Mouse (Mus musculus) hindbrain, embryonic 14.5 days (tissue): ENCODE data around the gene Sertad3. TPM values are rescaled to one million over a fixed set of nuclear protein-coding genes. Genes with fewer than 3 reads are reported as not detected.

Source experiments
- ATAC-seq: fragments of 200-750 bp; cut with Nextera tagmentation; 2 replicates; pipeline ENCODE4 v1.8.0; 2017; ENCODE audit warnings: moderate number of reproducible peaks, mild to moderate bottlenecking, moderate TSS enrichment, moderate library complexity; ENCODE audit not compliant: low FRiP score
- DNase-seq: peaks from one replicate; pipeline ENCODE4 v3.0.0-alpha.2; 2015; ENCODE audit warnings: low spot score
- H3K27ac ChIP-seq: fragments of 300-500 bp; sonication (generic); 2 replicates; pipeline ENCODE4 v1.5.1; 2014; ENCODE audit warnings: mild to moderate bottlenecking, moderate library complexity
- H3K27me3 ChIP-seq: fragments of 300-500 bp; sonication (generic); 2 replicates; pipeline ENCODE4 v1.6.1; 2014; ENCODE audit warnings: mild to moderate bottlenecking, low read length, mixed read lengths; ENCODE audit not compliant: control insufficient read depth, insufficient read depth
- H3K36me3 ChIP-seq: fragments of 300-500 bp; sonication (generic); replicated peaks from 2 replicates; pipeline ENCODE4 v1.6.1; 2014; ENCODE audit not compliant: control insufficient read depth, insufficient read depth
- H3K4me1 ChIP-seq: fragments of 300-500 bp; sonication (generic); replicated peaks from 2 replicates; pipeline ENCODE4 v1.6.1; 2014; ENCODE audit warnings: antibody characterized with exemption, low read length, mixed read lengths; ENCODE audit not compliant: control insufficient read depth, insufficient read depth
- H3K4me2 ChIP-seq: fragments of 300-500 bp; sonication (generic); replicated peaks from 2 replicates; pipeline ENCODE4 v1.6.1; 2014; ENCODE audit warnings: mild to moderate bottlenecking, moderate library complexity
- H3K4me3 ChIP-seq: fragments of 300-500 bp; sonication (generic); replicated peaks from 2 replicates; pipeline ENCODE4 v1.5.1; 2014; ENCODE audit warnings: mild to moderate bottlenecking, low read length
- H3K9ac ChIP-seq: fragments of 300-500 bp; sonication (generic); 2 replicates; pipeline ENCODE4 v1.6.1; 2014
- H3K9me3 ChIP-seq: fragments of 300-500 bp; sonication (generic); 2 replicates; pipeline ENCODE4 v1.6.1; 2016; ENCODE audit warnings: low read length; ENCODE audit not compliant: control insufficient read depth
- WGBS: fragments of 180-500 bp; shearing (Covaris S2); extraction: QIAGEN DNeasy Blood & Tissue Kit; methylation state at CpG from one replicate; pipeline ENCODE4 v1.1.7; 2014; 5-methylcytosine and 5-hydroxymethylcytosine counted together
- polyA plus RNA-seq: library from polyadenylated mRNA; unstranded; fragments of >200 nt; fragmentation: Nextera tagmentation; extraction: Ambion mirVana; gene quantifications from 2 replicates; pipeline ENCODE4 v1.2.1, GENCODE M21; 2014

Sertad3 gene
- polyA plus RNA-seq, 1 experiment from 2014 or later, result 8.4 TPM

GRCm38 (mm10) chr7:27458614-27459013, 15.0 kb upstream of the Sertad3 start:
- Histone ChIP-seq H3K4me1 (no peaks in the 10 kb centered on the region), H3K4me3 (no peak overlapping the region), H3K9me3 (no peaks in the 10 kb centered on the region), H3K27me3 (no peaks in the 10 kb centered on the region), H3K4me2 (no peak overlapping the region), H3K36me3 (no peaks in the 10 kb centered on the region), H3K9ac (no peak overlapping the region), H3K27ac (no peak overlapping the region)
- WGBS, result 91% methylated on average over 4 of the region's 4 CpGs
- no peak for DNase-seq
- ATAC-seq, result no peak

- Histone ChIP-seq H3K27me3 (no peaks in the 10 kb centered on the region), H3K9me3 (no peaks in the 10 kb centered on the region), H3K36me3 (no peaks in the 10 kb centered on the region), H3K27ac (no peak overlapping the region), H3K4me3 (no peak overlapping the region), H3K9ac (no peak overlapping the region), H3K4me2 (no peak overlapping the region), H3K4me1 (no peaks in the 10 kb centered on the region)
- no peak for DNase-seq
- no peak for ATAC-seq
- 89% methylated on average over 5 of the region's 5 CpGs for WGBS
Observed at GRCm38 (mm10) chr7:27459640-27460039, 13.9 kb upstream of the Sertad3 start.

- H3K36me3 ChIP-seq, result no peaks in the 10 kb centered on the region
- no peaks in the 10 kb centered on the region for H3K9me3 ChIP-seq
- H3K27me3 ChIP-seq, result no peaks in the 10 kb centered on the region
- no peak overlapping the region for H3K4me3 ChIP-seq
- no peak overlapping the region for H3K9ac ChIP-seq
- no peaks in the 10 kb centered on the region for H3K4me1 ChIP-seq
- WGBS, result 92% methylated on average over 6 of the region's 6 CpGs
- H3K27ac ChIP-seq, result no peak overlapping the region
- ATAC-seq (no peak), DNase-seq (no peak)
- H3K4me2 ChIP-seq, result no peak overlapping the region
Observed at GRCm38 (mm10) chr7:27460477-27460876, 13.1 kb upstream of the Sertad3 start.

DNA sequence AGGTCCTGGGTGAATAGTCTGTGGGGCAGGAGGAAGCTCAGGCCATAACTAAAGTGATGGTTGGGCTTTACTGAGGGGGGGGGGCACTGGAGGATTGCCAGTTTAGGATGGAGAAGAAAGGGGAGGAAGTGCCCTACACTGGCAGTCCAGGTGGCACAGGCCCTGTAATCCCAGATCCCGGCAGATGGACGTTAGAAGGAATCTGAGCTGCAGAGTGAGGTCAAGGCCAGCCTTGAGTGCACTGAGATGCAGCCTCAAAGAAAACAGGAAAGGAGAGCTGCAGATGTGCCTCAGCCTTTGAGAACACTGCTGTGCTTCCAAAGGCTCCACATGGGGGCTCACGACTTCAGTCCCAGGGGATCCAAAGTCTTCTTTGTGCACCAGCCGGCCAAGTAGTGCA, 5.9 kb upstream of the Sertad3 start:
- 39% methylated on average over 4 of the region's 4 CpGs for WGBS
- no peak for DNase-seq

DNA sequence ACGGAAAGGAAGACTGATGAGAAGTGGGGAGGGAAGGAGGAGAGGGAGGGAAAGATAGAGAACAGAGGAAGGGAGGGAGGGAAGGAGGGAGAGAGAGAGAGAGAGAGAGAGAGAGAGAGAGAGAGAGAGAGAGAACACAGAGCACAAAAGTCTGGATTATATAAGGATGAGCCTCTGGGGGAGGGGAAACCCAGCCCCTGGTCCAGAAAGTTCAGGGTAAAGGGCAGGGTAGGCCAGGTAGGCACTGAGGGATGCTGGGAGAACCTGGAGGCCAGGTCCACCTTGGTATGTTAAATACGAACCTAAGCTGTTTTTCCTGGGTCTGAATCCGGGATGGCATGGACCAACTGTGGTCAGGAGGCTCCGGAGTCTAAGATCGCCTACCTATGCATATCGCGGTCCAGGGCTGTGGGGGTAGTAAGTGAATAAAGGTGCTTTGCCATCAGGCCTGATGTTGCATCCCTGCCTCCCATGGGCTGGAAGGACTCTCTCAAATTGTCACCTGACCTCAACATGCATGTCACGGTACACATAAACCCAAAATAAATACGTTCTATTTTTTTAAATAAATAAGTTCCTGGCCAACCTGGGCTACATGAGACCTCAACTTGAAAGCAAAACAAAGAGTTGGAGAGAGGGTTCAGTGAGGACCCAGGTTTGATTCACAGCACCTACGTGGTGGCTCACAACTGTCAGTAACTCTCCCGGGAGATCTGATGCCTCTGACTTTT, 2.0 kb upstream of the Sertad3 start:
- Histone ChIP-seq H3K36me3 (0 out of 2 replicates have a peak, but pooled peaks cover under 1% of the 10 kb centered on the region), H3K4me3 (no peak overlapping the region), H3K27me3 (no peaks in the 10 kb centered on the region), H3K9ac (no peak overlapping the region), H3K4me2 (no peak overlapping the region), H3K27ac (no peak overlapping the region), H3K9me3 (no peaks in the 10 kb centered on the region), H3K4me1 (no peaks in the 10 kb centered on the region)
- WGBS, result 90% methylated on average over 11 of the region's 11 CpGs
- ATAC-seq, result no peak
- no peak for DNase-seq

More for the DNA sequence above, 5.9 kb upstream of the Sertad3 start:
- no peak for ATAC-seq
- Histone ChIP-seq H3K4me3 (no peak overlapping the region), H3K36me3 (no peaks in the 10 kb centered on the region), H3K9me3 (no peaks in the 10 kb centered on the region), H3K27me3 (no peaks in the 10 kb centered on the region), H3K4me2 (no peak overlapping the region), H3K27ac (no peak overlapping the region), H3K9ac (no peak overlapping the region), H3K4me1 (no peaks in the 10 kb centered on the region)

DNA sequence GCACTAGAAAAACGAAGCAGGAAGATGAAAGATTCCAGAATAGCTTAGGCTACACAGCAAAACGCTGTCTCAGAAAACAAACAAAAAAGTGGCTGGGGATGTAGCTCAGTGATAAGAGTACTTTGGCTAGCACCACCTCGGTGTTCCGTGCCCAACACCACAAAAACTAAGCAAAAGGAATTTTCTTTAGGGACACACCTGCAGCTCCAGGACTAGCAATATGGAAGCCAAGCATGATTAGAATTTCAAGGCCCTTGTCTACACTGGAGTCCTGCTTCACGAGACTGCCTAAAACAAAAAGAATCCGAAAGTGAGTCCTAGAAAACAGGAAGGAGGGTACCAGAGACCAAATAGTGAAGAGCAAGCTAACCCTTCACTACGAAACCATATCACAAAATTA, 972 bp upstream of the Sertad3 start:
- Histone ChIP-seq H3K4me3 (peak overlapping the region; percentile 61; the same call in 1 of the 2 replicates), H3K27me3 (no peaks in the 10 kb centered on the region), H3K4me2 (peak overlapping the region; percentile 83), H3K36me3 (0 out of 2 replicates have a peak, but pooled peaks cover 6% of the 10 kb centered on the region), H3K9ac (no peak overlapping the region), H3K27ac (peak overlapping the region; percentile 82), H3K9me3 (no peaks in the 10 kb centered on the region), H3K4me1 (no peaks in the 10 kb centered on the region)
- 46% methylated on average over 7 of the region's 7 CpGs for WGBS
- DNase-seq (no peak), ATAC-seq (no peak)

DNA sequence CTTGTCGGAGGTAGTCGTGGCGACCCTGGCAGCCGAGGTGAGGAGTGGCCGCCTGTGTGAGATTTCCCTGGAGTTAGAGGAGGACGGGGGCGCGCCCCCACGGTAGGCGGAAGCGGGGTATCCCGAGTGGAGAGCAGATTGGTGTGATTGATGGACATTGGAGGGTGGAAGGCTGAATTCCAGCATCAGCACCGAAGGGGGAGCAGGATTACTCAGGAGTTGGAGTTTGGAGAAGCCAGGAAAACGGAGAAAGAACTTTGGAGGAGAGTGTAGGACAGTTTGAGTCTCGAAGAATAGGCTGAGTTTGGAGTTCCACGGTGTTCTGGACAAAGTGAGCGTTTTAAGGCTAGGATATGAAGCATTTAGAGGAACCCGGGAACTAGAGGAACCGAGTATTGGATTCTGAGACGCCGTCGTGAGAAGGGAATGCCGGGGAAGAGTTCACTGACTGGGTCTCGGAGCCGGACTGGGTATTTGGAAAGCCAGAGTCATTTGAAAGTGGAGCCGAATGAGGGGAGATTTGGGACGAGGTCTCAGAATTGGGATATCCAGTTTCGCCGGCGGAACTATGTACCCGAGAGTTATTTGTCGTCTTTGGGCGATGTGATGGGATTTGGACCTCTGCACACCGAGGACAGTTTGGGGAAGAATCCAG, 394 bp downstream of the Sertad3 start:
- WGBS, result under 1% methylated on average over 34 of the region's 34 CpGs
- Histone ChIP-seq H3K9ac (peak overlapping the region; percentile 62), H3K4me2 (peak overlapping the region; percentile 83), H3K9me3 (no peaks in the 10 kb centered on the region), H3K27ac (peak overlapping the region; percentile 82), H3K4me3 (peak overlapping the region; percentile 61), H3K4me1 (no peaks in the 10 kb centered on the region), H3K36me3 (0 out of 2 replicates have a peak, but pooled peaks cover 6% of the 10 kb centered on the region), H3K27me3 (no peaks in the 10 kb centered on the region)
- ATAC-seq (no peak), DNase-seq (peak; percentile 55)

- Histone ChIP-seq H3K27ac (peak overlapping the region; percentile 82), H3K4me3 (peak overlapping the region; percentile 61), H3K4me2 (peak overlapping the region; percentile 83), H3K27me3 (no peaks in the 10 kb centered on the region), H3K4me1 (no peaks in the 10 kb centered on the region), H3K36me3 (0 out of 2 replicates have a peak, but pooled peaks cover 6% of the 10 kb centered on the region), H3K9me3 (no peaks in the 10 kb centered on the region), H3K9ac (peak overlapping the region; percentile 62)
- ATAC-seq (peak; percentile 90), DNase-seq (peak; percentile 93)
- WGBS, result under 1% methylated on average over 23 of the region's 23 CpGs
Observed at GRCm38 (mm10) chr7:27474490-27474954, 954 bp downstream of the Sertad3 start.

DNA sequence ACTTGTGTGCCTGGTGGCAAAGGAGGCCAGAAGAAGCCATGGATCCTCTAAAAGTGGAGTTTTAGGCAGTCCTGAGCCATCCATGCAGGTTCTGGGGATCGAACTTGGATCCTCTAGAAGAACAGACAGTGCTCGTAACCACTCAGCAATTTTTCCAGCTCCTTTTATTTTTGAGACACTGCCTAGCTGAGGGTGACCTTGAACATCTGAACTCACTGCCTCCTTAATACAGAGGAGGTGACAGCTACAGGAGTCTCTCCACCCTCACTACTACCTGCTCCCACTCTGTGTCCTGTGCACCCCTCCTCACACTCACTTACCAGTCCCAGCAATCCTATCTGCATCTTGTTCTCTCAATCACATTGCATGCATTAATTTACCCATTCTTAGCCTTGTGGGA, 2.0 kb downstream of the Sertad3 start:
- H3K27ac ChIP-seq, result no peak overlapping the region
- 94% methylated on average over 2 of the region's 2 CpGs for WGBS
- no peaks in the 10 kb centered on the region for H3K27me3 ChIP-seq
- H3K9ac ChIP-seq, result no peak overlapping the region
- no peaks in the 10 kb centered on the region for H3K4me1 ChIP-seq
- H3K9me3 ChIP-seq, result no peaks in the 10 kb centered on the region
- ATAC-seq (no peak), DNase-seq (no peak)
- no peak overlapping the region for H3K4me2 ChIP-seq
- H3K4me3 ChIP-seq, result no peak overlapping the region
- 0 out of 2 replicates have a peak, but pooled peaks cover 6% of the 10 kb centered on the region for H3K36me3 ChIP-seq
